Mouse (Mus musculus): ENCODE results near the gene Hist2h3c2.
A peak's percentile ranks its signal among the peaks of the same experiment; 100 is the strongest.

DNA sequence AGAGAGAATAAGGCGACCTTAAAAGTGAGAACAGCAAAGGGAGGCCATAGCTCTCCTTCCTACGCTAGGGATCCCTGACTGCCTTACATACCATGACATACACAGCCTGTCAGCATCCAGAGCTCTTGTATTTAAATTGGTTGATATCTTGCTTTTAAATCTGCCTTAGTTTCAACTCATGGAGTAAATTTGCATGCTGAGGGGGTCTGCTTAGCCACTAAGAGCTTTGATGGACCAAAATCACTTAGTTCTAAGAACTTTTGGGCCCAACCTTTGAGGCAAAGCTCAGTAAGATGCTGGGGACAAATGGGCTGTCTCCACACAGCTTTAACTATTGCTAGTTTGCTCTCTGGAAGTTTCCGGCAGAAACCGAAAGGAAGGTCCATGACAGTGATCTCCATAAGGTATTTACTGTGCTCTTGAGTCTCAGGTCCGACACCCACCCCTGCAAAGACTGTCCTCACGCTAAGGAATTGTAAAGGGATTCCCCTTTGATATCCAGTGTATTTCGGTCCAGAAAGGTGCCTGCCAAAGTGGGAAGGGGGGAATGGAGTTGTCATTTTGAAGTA, 1.5 kb downstream of the Hist2h3c2 start:
- TF ChIP-seq USF1 (IDR thresholded peaks at IDR 0.05; ENCODE audit: low read depth, low read length) = no peak
- no peak for TF ChIP-seq E2F4 (IDR thresholded peaks at IDR 0.05; ENCODE audit: borderline replicate concordance, low read depth, low read length)
- TF ChIP-seq POLR2AphosphoS2 (IDR thresholded peaks at IDR 0.05; ENCODE audit: low read length) = no peak
- peak in 1 of 2 experiments; percentile 1; a peak in 1 of 4 replicates for TF ChIP-seq POLR2A (IDR thresholded peaks at IDR 0.05; ENCODE audit: control insufficient read depth in 1 of 2, insufficient read depth in 1 of 2, low read depth in 1 of 2, low read length in 2 of 2, poor library complexity in 1 of 2)
- TF ChIP-seq RCOR1 (IDR thresholded peaks at IDR 0.05; ENCODE audit: low read depth, low read length) = no peak
- no peak for TF ChIP-seq HCFC1 (IDR thresholded peaks at IDR 0.05; ENCODE audit: low read depth, low read length)
- peak in 1 of 3 experiments; percentile 12; a peak in 1 of 6 replicates for TF ChIP-seq CTCF (IDR thresholded peaks at IDR 0.05 in 2 of 3, conservative IDR thresholded peaks at IDR 0.05 in 1 of 3; ENCODE audit: control insufficient read depth in 1 of 3, insufficient read depth in 1 of 3, low read depth in 2 of 3, low read length in 3 of 3, poor library complexity in 1 of 3, severe bottlenecking in 1 of 3)
- TF ChIP-seq ETS1 (IDR thresholded peaks at IDR 0.05; ENCODE audit: low read depth, low read length) = no peak
- no peak for TF ChIP-seq GATA1 (IDR thresholded peaks at IDR 0.05; ENCODE audit: low read depth, low read length)
- no peak for TF ChIP-seq CHD2 (IDR thresholded peaks at IDR 0.05; ENCODE audit: low read length)
- no peak for TF ChIP-seq KAT2A (conservative IDR thresholded peaks at IDR 0.05; ENCODE audit: low read depth, low read length)
- no peak for TF ChIP-seq SIN3A (IDR thresholded peaks at IDR 0.05; ENCODE audit: low read length)
- no peak for TF ChIP-seq POLR2AphosphoS5 (IDR thresholded peaks at IDR 0.05; ENCODE audit: borderline replicate concordance, low read depth, low read length)

Data from MEL (cell line).